Mouse (Mus musculus): ENCODE results near the gene Slc30a10. TPM values are rescaled to one million over a fixed set of nuclear protein-coding genes. Genes with fewer than 3 reads are reported as not detected.

Slc30a10 gene
- polyA plus RNA-seq (2015; fragmentation: Nextera tagmentation; extraction: Ambion mirVana) = 9.9 and 11.4 TPM in 2 replicates

- no peaks in the 10 kb centered on the region for H3K27me3 ChIP-seq
- peak within 1 kb of the TSS; percentile 86 for H3K4me3 ChIP-seq
- peak within 1 kb of the TSS; percentile 78 for H3K27ac ChIP-seq (replicated peaks)
- ATAC-seq (replicated peaks) = peak; percentile 86
- H3K9me3 ChIP-seq = no peaks in the 10 kb centered on the region
- no peaks in the 10 kb centered on the region for H3K36me3 ChIP-seq
- H3K4me2 ChIP-seq (replicated peaks) = peak within 1 kb of the TSS; percentile 91
- H3K9ac ChIP-seq (replicated peaks) = peak within 1 kb of the TSS; percentile 87
- peaks cover 22% of the 10 kb centered on the region for H3K4me1 ChIP-seq
- WGBS = 2% methylated on average over 18 of the region's 18 CpGs
Measured at GRCm38 (mm10) chr1:185454575-185454954, at the start of gene Slc30a10. Gene Slc30a10 (plus strand): TSS chr1:185454848.

GRCm38 (mm10) chr1:185405921-185406320, 48.7 kb upstream of the Slc30a10 start:
- H3K4me1 ChIP-seq = no peaks in the 10 kb centered on the region
- no peak overlapping the region for H3K27ac ChIP-seq (replicated peaks)
- H3K9me3 ChIP-seq = no peaks in the 10 kb centered on the region
- H3K36me3 ChIP-seq = peaks cover 76% of the 10 kb centered on the region
- no peak overlapping the region for H3K4me3 ChIP-seq
- WGBS = 86% methylated on average over 10 of the region's 10 CpGs
- no peak overlapping the region for H3K4me2 ChIP-seq (replicated peaks)
- no peak overlapping the region for H3K9ac ChIP-seq (replicated peaks)
- H3K27me3 ChIP-seq = no peaks in the 10 kb centered on the region
- no peak for ATAC-seq (replicated peaks)

- Histone ChIP-seq H3K36me3 (peaks cover 81% of the 10 kb centered on the region), H3K27ac (replicated peaks) (no peak overlapping the region), H3K4me1 (no peaks in the 10 kb centered on the region), H3K9me3 (no peaks in the 10 kb centered on the region), H3K27me3 (no peaks in the 10 kb centered on the region), H3K4me2 (replicated peaks) (no peak overlapping the region), H3K9ac (replicated peaks) (no peak overlapping the region), H3K4me3 (no peak overlapping the region)
- WGBS = 76% methylated on average over 3 of the region's 3 CpGs
- no peak for ATAC-seq (replicated peaks)
Measured at GRCm38 (mm10) chr1:185409831-185410230, 44.8 kb upstream of the Slc30a10 start.

GRCm38 (mm10) chr1:185418011-185418410, 36.6 kb upstream of the Slc30a10 start:
- H3K36me3 ChIP-seq = peaks cover 67% of the 10 kb centered on the region
- H3K27me3 ChIP-seq = no peaks in the 10 kb centered on the region
- H3K4me2 ChIP-seq (replicated peaks) = no peak overlapping the region
- H3K4me3 ChIP-seq = no peak overlapping the region
- WGBS = 85% methylated on average over 9 of the region's 9 CpGs
- H3K9me3 ChIP-seq = no peaks in the 10 kb centered on the region
- H3K9ac ChIP-seq (replicated peaks) = no peak overlapping the region
- no peak overlapping the region for H3K27ac ChIP-seq (replicated peaks)
- no peak for ATAC-seq (replicated peaks)
- H3K4me1 ChIP-seq = no peaks in the 10 kb centered on the region

GRCm38 (mm10) chr1:185419805-185420204, 34.8 kb upstream of the Slc30a10 start:
- H3K27me3 ChIP-seq = no peaks in the 10 kb centered on the region
- no peak overlapping the region for H3K27ac ChIP-seq (replicated peaks)
- no peak for ATAC-seq (replicated peaks)
- no peak overlapping the region for H3K4me3 ChIP-seq
- no peaks in the 10 kb centered on the region for H3K9me3 ChIP-seq
- H3K4me1 ChIP-seq = no peaks in the 10 kb centered on the region
- WGBS = 88% methylated on average over 5 of the region's 5 CpGs
- H3K4me2 ChIP-seq (replicated peaks) = no peak overlapping the region
- H3K9ac ChIP-seq (replicated peaks) = no peak overlapping the region
- peaks cover 65% of the 10 kb centered on the region for H3K36me3 ChIP-seq

- 95% methylated on average over 6 of the region's 6 CpGs for WGBS
- Histone ChIP-seq H3K4me3 (no peak overlapping the region), H3K4me2 (replicated peaks) (no peak overlapping the region), H3K9ac (replicated peaks) (no peak overlapping the region), H3K36me3 (peaks cover 61% of the 10 kb centered on the region), H3K9me3 (no peaks in the 10 kb centered on the region), H3K27ac (replicated peaks) (no peak overlapping the region), H3K27me3 (no peaks in the 10 kb centered on the region), H3K4me1 (no peaks in the 10 kb centered on the region)
- no peak for ATAC-seq (replicated peaks)
Measured at GRCm38 (mm10) chr1:185420776-185421175, 33.9 kb upstream of the Slc30a10 start.

GRCm38 (mm10) chr1:185426583-185426982, 28.1 kb upstream of the Slc30a10 start:
- no peak overlapping the region for H3K27ac ChIP-seq (replicated peaks)
- H3K9ac ChIP-seq (replicated peaks) = no peak overlapping the region
- no peak overlapping the region for H3K4me2 ChIP-seq (replicated peaks)
- no peaks in the 10 kb centered on the region for H3K4me1 ChIP-seq
- H3K9me3 ChIP-seq = no peaks in the 10 kb centered on the region
- WGBS = 94% methylated on average over 5 of the region's 5 CpGs
- H3K36me3 ChIP-seq = peaks cover 36% of the 10 kb centered on the region
- ATAC-seq (replicated peaks) = no peak
- H3K4me3 ChIP-seq = no peak overlapping the region
- H3K27me3 ChIP-seq = no peaks in the 10 kb centered on the region

- Histone ChIP-seq H3K4me3 (no peak overlapping the region), H3K4me2 (replicated peaks) (no peak overlapping the region), H3K9me3 (no peaks in the 10 kb centered on the region), H3K36me3 (peaks cover 17% of the 10 kb centered on the region), H3K27ac (replicated peaks) (no peak overlapping the region), H3K9ac (replicated peaks) (no peak overlapping the region), H3K27me3 (no peaks in the 10 kb centered on the region), H3K4me1 (no peaks in the 10 kb centered on the region)
- ATAC-seq (replicated peaks) = peak; percentile 41; the same call in 1 of the 2 replicates
- 66% methylated on average over 5 of the region's 5 CpGs for WGBS
Measured at GRCm38 (mm10) chr1:185430488-185430887, 24.2 kb upstream of the Slc30a10 start.

- Histone ChIP-seq H3K9me3 (no peaks in the 10 kb centered on the region), H3K27me3 (no peaks in the 10 kb centered on the region), H3K27ac (replicated peaks) (no peak overlapping the region), H3K9ac (replicated peaks) (no peak overlapping the region), H3K4me2 (replicated peaks) (no peak overlapping the region), H3K36me3 (peaks cover 12% of the 10 kb centered on the region), H3K4me1 (peaks cover 2% of the 10 kb centered on the region; the same call in 1 of the 2 replicates), H3K4me3 (no peak overlapping the region)
- ATAC-seq (replicated peaks) = no peak
- 81% methylated on average over 6 of the region's 6 CpGs for WGBS
Measured at GRCm38 (mm10) chr1:185431245-185431997, 23.2 kb upstream of the Slc30a10 start.

GRCm38 (mm10) chr1:185431998-185432317, 22.7 kb upstream of the Slc30a10 start:
- ATAC-seq (replicated peaks) = no peak
- 85% methylated on average over 13 of the region's 13 CpGs for WGBS

GRCm38 (mm10) chr1:185433112-185433511, 21.5 kb upstream of the Slc30a10 start:
- Histone ChIP-seq H3K4me1 (peaks cover 17% of the 10 kb centered on the region), H3K9ac (replicated peaks) (no peak overlapping the region), H3K36me3 (peaks cover 5% of the 10 kb centered on the region), H3K4me3 (no peak overlapping the region), H3K27me3 (no peaks in the 10 kb centered on the region), H3K4me2 (replicated peaks) (no peak overlapping the region), H3K27ac (replicated peaks) (no peak overlapping the region), H3K9me3 (no peaks in the 10 kb centered on the region)
- 82% methylated on average over 6 of the region's 6 CpGs for WGBS
- ATAC-seq (replicated peaks) = no peak

More at GRCm38 (mm10) chr1:185431998-185432317, 22.7 kb upstream of the Slc30a10 start:
- no peak overlapping the region for H3K27ac ChIP-seq (replicated peaks)
- peaks cover 12% of the 10 kb centered on the region for H3K36me3 ChIP-seq
- H3K4me3 ChIP-seq = no peak overlapping the region
- peaks cover 7% of the 10 kb centered on the region for H3K4me1 ChIP-seq
- no peaks in the 10 kb centered on the region for H3K9me3 ChIP-seq
- no peak overlapping the region for H3K9ac ChIP-seq (replicated peaks)
- no peak overlapping the region for H3K4me2 ChIP-seq (replicated peaks)
- H3K27me3 ChIP-seq = no peaks in the 10 kb centered on the region

GRCm38 (mm10) chr1:185438841-185439580, 15.6 kb upstream of the Slc30a10 start:
- WGBS = 27% methylated on average over 9 of the region's 9 CpGs
- H3K4me2 ChIP-seq (replicated peaks) = no peak overlapping the region
- H3K9ac ChIP-seq (replicated peaks) = no peak overlapping the region
- H3K27me3 ChIP-seq = no peaks in the 10 kb centered on the region
- peaks cover 62% of the 10 kb centered on the region for H3K4me1 ChIP-seq
- ATAC-seq (replicated peaks) = peak; percentile 79
- no peak overlapping the region for H3K4me3 ChIP-seq
- peak overlapping the region; percentile 89 for H3K27ac ChIP-seq (replicated peaks)
- no peaks in the 10 kb centered on the region for H3K36me3 ChIP-seq
- H3K9me3 ChIP-seq = no peaks in the 10 kb centered on the region
